Mouse (Mus musculus): Measurements from ENCODE around the gene Chmp4b.

DNA sequence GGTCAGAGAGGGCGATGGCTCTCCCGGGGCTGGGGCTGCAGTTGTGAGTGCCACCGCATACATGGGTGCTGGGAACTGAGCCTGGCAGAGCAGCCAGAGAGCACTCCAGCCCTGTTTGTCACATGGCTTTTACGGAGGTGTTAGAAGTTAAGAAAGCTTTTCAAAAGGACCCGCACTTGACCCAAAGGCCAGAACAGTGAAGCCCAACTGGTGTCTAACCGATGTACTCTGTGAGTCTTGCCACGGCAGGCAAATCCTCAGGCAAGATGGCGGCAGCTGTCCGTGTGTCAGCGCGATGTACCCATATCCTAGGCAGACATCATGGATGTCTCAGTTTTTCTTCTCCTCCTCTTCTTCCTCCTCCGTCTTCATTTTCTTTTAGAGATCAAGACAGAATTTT lies 3.5 kb downstream of the Chmp4b start:
- TF ChIP-seq CTCF (IDR thresholded peaks at IDR 0.05; ENCODE audit: low read depth) (no peak), EP300 (IDR thresholded peaks at IDR 0.05; ENCODE audit: low read depth) (no peak)

Data from heart, postnatal 0 days (tissue).